Mouse (Mus musculus) small intestine, adult 2 months (tissue): Measurements from ENCODE around the gene Pif1. TPM values are rescaled to one million over a fixed set of nuclear protein-coding genes. Genes with fewer than 3 reads are reported as not detected.

ENCODE experiments used
- H3K27ac ChIP-seq: fragments of 200-500 bp; 2 replicates; pipeline ENCODE4 v1.5.1; 2012; ENCODE audit warnings: low read depth, low read length, control low read depth, inconsistent platforms; ENCODE audit not compliant: insufficient read depth
- H3K27me3 ChIP-seq: fragments of 200-500 bp; 2 replicates; pipeline ENCODE4 v1.6.1; 2012; ENCODE audit warnings: mild to moderate bottlenecking, moderate library complexity, low read length, inconsistent platforms; ENCODE audit not compliant: control insufficient read depth, insufficient read depth
- H3K36me3 ChIP-seq: fragments of 200-500 bp; 2 replicates; pipeline ENCODE4 v1.6.1; 2012; ENCODE audit warnings: mild to moderate bottlenecking, low read length, control low read depth, inconsistent platforms; ENCODE audit not compliant: control insufficient read depth, insufficient read depth
- H3K4me1 ChIP-seq: fragments of 200-500 bp; 2 replicates; pipeline ENCODE4 v1.6.1; 2012; ENCODE audit warnings: low read length, inconsistent platforms, mixed read lengths; ENCODE audit not compliant: control insufficient read depth, insufficient read depth, insufficient read length
- H3K4me3 ChIP-seq: fragments of 200-500 bp; 2 replicates; pipeline ENCODE4 v1.5.1; 2012; ENCODE audit warnings: low read depth, mild to moderate bottlenecking, control low read depth, inconsistent platforms, low read length, moderate library complexity
- CTCF ChIP-seq: fragments of 200-500 bp; IDR thresholded peaks from 2 replicates; pipeline ENCODE4 v1.5.1; 2012; ENCODE audit warnings: low read depth, mild to moderate bottlenecking, control low read depth, inconsistent platforms, low read length, moderate library complexity, mixed read lengths; ENCODE audit not compliant: insufficient replicate concordance, insufficient read length; ENCODE audit errors: extremely low read depth
- POLR2A ChIP-seq: fragments of 200-500 bp; IDR thresholded peaks from 2 replicates; pipeline ENCODE4 v1.6.1; 2012; ENCODE audit warnings: low read depth, mild to moderate bottlenecking, control low read depth, inconsistent platforms, low read length, moderate library complexity
- WGBS: fragments of 180-500 bp; shearing (Covaris S2); methylation state at CpG from one replicate; pipeline ENCODE4 v1.1.7; 2018; 5-methylcytosine and 5-hydroxymethylcytosine counted together
- polyA plus RNA-seq: library from polyadenylated mRNA; depleted of rRNA; stranded (reverse); fragments of >200 nt; gene quantifications from 2 replicates; pipeline ENCODE4 v1.2.3, GENCODE M21; 2012

The Pif1 gene
- polyA plus RNA-seq, 1 experiment: 3.8 TPM

GRCm38 (mm10) chr9:65546413-65546695, 40.6 kb upstream of the Pif1 start:
- TF ChIP-seq CTCF (no peak), POLR2A (no peak)
- Histone ChIP-seq H3K27me3 (no peaks in the 10 kb centered on the region), H3K4me3 (no peak overlapping the region), H3K27ac (no peak overlapping the region), H3K4me1 (peaks cover 20% of the 10 kb centered on the region), H3K36me3 (no peaks in the 10 kb centered on the region)
- 52% methylated on average over 4 of the region's 4 CpGs for WGBS

GRCm38 (mm10) chr9:65547111-65547510, 39.8 kb upstream of the Pif1 start:
- no peaks in the 10 kb centered on the region for H3K36me3 ChIP-seq
- H3K4me1 ChIP-seq: peaks cover 15% of the 10 kb centered on the region
- no peak overlapping the region for H3K4me3 ChIP-seq
- no peaks in the 10 kb centered on the region for H3K27me3 ChIP-seq
- TF ChIP-seq POLR2A (no peak), CTCF (no peak)
- H3K27ac ChIP-seq: no peak overlapping the region
- 77% methylated on average over 5 of the region's 5 CpGs for WGBS

- Histone ChIP-seq H3K27me3 (no peaks in the 10 kb centered on the region), H3K4me1 (peaks cover 15% of the 10 kb centered on the region), H3K27ac (no peak overlapping the region), H3K4me3 (no peak overlapping the region), H3K36me3 (no peaks in the 10 kb centered on the region)
- no peak for TF ChIP-seq CTCF
- WGBS: 56% methylated on average over 4 of the region's 4 CpGs
These were observed 39.1 kb upstream of the Pif1 start for GRCm38 (mm10) chr9:65547844-65548243.

DNA sequence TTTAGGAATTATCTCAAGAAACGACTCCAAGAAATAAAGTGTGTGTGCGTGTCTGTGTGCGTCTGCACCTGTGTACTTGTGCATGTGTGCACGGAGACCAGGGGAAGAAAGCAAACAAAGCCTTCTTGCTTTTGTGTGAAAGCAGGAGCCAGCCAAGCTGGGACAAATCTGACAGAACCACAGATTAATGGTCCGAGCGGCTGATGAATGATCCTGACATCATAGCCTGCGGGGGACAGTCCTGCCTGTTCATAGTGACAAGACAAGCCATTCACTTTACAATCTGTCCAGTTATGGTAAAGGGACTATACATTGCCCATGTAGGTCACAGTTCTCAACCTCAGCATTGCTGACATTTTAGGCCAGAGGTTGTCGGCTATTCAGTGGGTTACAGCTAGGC, 38.6 kb upstream of the Pif1 start:
- Histone ChIP-seq H3K27ac (no peak overlapping the region), H3K36me3 (no peaks in the 10 kb centered on the region), H3K4me1 (peaks cover 15% of the 10 kb centered on the region), H3K4me3 (no peak overlapping the region), H3K27me3 (no peaks in the 10 kb centered on the region)
- TF ChIP-seq CTCF: no peak
- WGBS: 77% methylated on average over 8 of the region's 8 CpGs

DNA sequence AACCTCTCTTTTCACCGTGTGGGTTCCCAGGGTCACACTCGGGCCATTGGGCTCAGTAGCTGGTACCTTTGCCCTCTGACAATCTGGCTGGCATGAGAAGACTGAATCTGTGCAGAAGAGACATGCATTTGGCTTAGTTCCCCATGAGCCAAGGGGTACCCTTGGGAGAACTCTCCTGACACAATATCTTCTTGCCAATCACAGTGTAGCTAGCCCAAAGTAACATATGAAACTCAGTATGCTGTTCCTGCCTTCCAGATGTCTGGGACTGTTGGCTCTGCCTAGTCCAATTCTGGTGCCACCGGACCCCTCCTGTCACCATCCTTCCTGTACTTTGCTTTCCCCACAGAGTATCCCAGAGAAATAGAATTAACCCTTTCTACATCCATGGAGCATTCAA, 37.8 kb upstream of the Pif1 start:
- Histone ChIP-seq H3K4me3 (no peak overlapping the region), H3K4me1 (peaks cover 15% of the 10 kb centered on the region), H3K27me3 (no peaks in the 10 kb centered on the region), H3K36me3 (no peaks in the 10 kb centered on the region), H3K27ac (no peak overlapping the region)
- 74% methylated on average over 3 of the region's 3 CpGs for WGBS
- TF ChIP-seq POLR2A: no peak
- TF ChIP-seq CTCF: no peak

DNA sequence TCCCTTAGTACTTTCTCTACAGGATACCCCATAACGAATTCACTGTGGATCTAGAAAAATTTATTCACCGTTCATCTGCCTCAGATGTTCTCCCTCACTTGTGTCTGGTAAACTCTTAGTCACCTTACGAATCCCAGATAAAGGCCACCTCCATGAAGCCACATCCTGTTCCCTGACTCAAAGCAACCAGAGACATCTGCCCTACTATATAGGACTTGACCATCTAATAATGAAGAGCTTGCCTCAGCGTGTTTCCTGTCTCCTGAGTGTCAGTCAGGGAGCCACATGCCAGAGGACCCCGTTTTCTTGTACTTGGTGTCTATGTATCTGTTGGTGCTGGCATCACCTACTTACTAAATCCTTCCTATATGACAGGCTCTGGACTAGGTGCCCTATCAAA, 37.3 kb upstream of the Pif1 start:
- 76% methylated on average over 5 of the region's 5 CpGs for WGBS
- no peak overlapping the region for H3K4me3 ChIP-seq
- H3K27ac ChIP-seq: no peak overlapping the region
- no peak for TF ChIP-seq POLR2A
- no peak for TF ChIP-seq CTCF
- H3K4me1 ChIP-seq: peaks cover 15% of the 10 kb centered on the region
- no peaks in the 10 kb centered on the region for H3K36me3 ChIP-seq
- no peaks in the 10 kb centered on the region for H3K27me3 ChIP-seq

DNA sequence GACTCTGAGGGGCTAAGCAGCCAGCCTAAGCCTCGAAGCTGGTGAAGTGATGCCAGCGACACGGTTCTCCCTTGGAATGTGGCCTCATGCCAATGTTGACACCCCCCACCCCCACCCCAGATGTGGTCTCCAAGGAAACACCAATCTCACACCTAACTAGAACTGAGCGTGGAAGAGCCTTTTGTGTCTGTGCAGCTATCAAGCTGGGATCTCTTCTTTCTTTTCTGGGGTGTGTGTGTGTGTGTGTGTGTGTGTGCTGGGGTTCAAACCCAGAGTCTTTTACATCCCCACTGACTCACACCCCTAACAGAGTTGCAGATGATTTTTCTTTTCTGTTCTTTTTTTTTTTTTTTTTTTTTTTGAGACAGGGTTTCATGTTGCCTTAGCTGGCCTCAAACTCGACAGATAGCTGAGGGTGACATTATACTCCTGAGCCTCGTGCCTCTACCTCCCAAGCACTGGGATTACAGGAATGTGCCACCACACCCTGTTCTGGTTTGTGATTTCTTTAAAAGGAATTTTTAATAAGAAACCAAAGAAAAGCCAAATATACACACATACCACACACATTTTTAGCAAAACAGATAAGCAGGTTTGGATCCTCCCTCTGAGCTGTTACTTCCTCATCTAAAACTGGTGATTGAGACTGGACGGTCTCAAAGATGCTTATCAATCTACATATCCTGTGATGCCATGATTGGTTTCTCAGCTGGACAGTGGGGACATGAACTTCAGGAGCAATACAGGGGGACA, 36.7 kb upstream of the Pif1 start:
- Histone ChIP-seq H3K27ac (peak overlapping the region; percentile 89), H3K36me3 (no peaks in the 10 kb centered on the region), H3K4me3 (no peak overlapping the region), H3K27me3 (no peaks in the 10 kb centered on the region), H3K4me1 (peaks cover 15% of the 10 kb centered on the region)
- WGBS: 38% methylated on average over 7 of the region's 7 CpGs
- no peak for TF ChIP-seq CTCF
- TF ChIP-seq POLR2A: no peak
